Mouse (Mus musculus): Measurements from ENCODE around the gene Il11ra1. TPM values are rescaled to one million over a fixed set of nuclear protein-coding genes. Genes with fewer than 3 reads are reported as not detected.
"Not testable (repeated sequence)": the region's sequence is repeated elsewhere in the genome, so short reads cannot be mapped to it uniquely, and the experiment has no call there.

The Il11ra1 gene
- polyA plus RNA-seq, 1 experiment from 2014 or later, result 317 TPM

GRCm38 (mm10) chr4:41761680-41762079 lies 61.9 kb downstream of the Il11ra1 start:
- H3K9me3 ChIP-seq (ENCODE audit: control insufficient read depth, low read length), result no peaks in the 10 kb centered on the region
- peak overlapping the region; percentile 69 for H3K4me2 ChIP-seq (ENCODE audit: low read depth, low read length)
- no peaks in the 10 kb centered on the region for H3K27me3 ChIP-seq (replicated peaks; ENCODE audit: control insufficient read depth, insufficient read depth, low read length)
- H3K4me3 ChIP-seq (ENCODE audit: low read depth, low read length), result peak overlapping the region; percentile 52
- H3K9ac ChIP-seq (ENCODE audit: low read depth, low read length), result peak overlapping the region; percentile 63
- peak overlapping the region; percentile 97 for H3K27ac ChIP-seq (replicated peaks; ENCODE audit: low read depth, low read length)
- ATAC-seq (ENCODE audit: low read depth) (no peak), DNase-seq (ENCODE audit: low spot score) (peak; percentile 26)
- peaks cover 18% of the 10 kb centered on the region for H3K36me3 ChIP-seq (ENCODE audit: control insufficient read depth, insufficient read depth, low read length)
- H3K4me1 ChIP-seq (ENCODE audit: control insufficient read depth, insufficient read depth, low read length), result peaks cover 16% of the 10 kb centered on the region

- H3K4me1 ChIP-seq (ENCODE audit: control insufficient read depth, insufficient read depth, low read length), result peaks cover 16% of the 10 kb centered on the region
- ATAC-seq (ENCODE audit: low read depth) (peak; percentile 79), DNase-seq (ENCODE audit: low spot score) (peak; percentile 93)
- peak overlapping the region; percentile 52 for H3K4me3 ChIP-seq (ENCODE audit: low read depth, low read length)
- H3K9me3 ChIP-seq (ENCODE audit: control insufficient read depth, low read length), result no peaks in the 10 kb centered on the region
- peaks cover 17% of the 10 kb centered on the region for H3K36me3 ChIP-seq (ENCODE audit: control insufficient read depth, insufficient read depth, low read length)
- peak overlapping the region; percentile 69 for H3K4me2 ChIP-seq (ENCODE audit: low read depth, low read length)
- peak overlapping the region; percentile 97 for H3K27ac ChIP-seq (replicated peaks; ENCODE audit: low read depth, low read length)
- peak overlapping the region; percentile 63 for H3K9ac ChIP-seq (ENCODE audit: low read depth, low read length)
- H3K27me3 ChIP-seq (replicated peaks; ENCODE audit: control insufficient read depth, insufficient read depth, low read length), result no peaks in the 10 kb centered on the region
- 22% methylated on average over 6 of the region's 8 CpGs for WGBS
These were observed 62.4 kb downstream of the Il11ra1 start for GRCm38 (mm10) chr4:41762099-41762687.

- ATAC-seq (ENCODE audit: low read depth), result peak; percentile 75
- Histone ChIP-seq H3K4me3 (ENCODE audit: low read depth, low read length) (peak overlapping the region; percentile 52), H3K36me3 (ENCODE audit: control insufficient read depth, insufficient read depth, low read length) (peaks cover 16% of the 10 kb centered on the region), H3K4me1 (ENCODE audit: control insufficient read depth, insufficient read depth, low read length) (peaks cover 16% of the 10 kb centered on the region), H3K4me2 (ENCODE audit: low read depth, low read length) (peak overlapping the region; percentile 69), H3K9ac (ENCODE audit: low read depth, low read length) (peak overlapping the region; percentile 63), H3K27ac (replicated peaks; ENCODE audit: low read depth, low read length) (peak overlapping the region; percentile 97)
- DNase-seq (ENCODE audit: low spot score), result peak; percentile 93
- H3K9me3 ChIP-seq (ENCODE audit: control insufficient read depth, low read length); H3K27me3 ChIP-seq (replicated peaks; ENCODE audit: control insufficient read depth, insufficient read depth, low read length): not testable (repeated sequence)
- WGBS, result 25% methylated on average over 8 of the region's 8 CpGs
These were observed 62.9 kb downstream of the Il11ra1 start for GRCm38 (mm10) chr4:41762688-41763114.

- H3K9ac ChIP-seq (ENCODE audit: low read depth, low read length), result peak overlapping the region; percentile 63
These were observed 63.4 kb downstream of the Il11ra1 start for GRCm38 (mm10) chr4:41763176-41763575.

GRCm38 (mm10) chr4:41767301-41767700 lies 67.5 kb downstream of the Il11ra1 start:
- WGBS, result 74% methylated on average over 9 of the region's 10 CpGs

More at GRCm38 (mm10) chr4:41763176-41763575, 63.4 kb downstream of the Il11ra1 start:
- H3K4me1 ChIP-seq (ENCODE audit: control insufficient read depth, insufficient read depth, low read length), result peaks cover 16% of the 10 kb centered on the region
- H3K27ac ChIP-seq (replicated peaks; ENCODE audit: low read depth, low read length), result peak overlapping the region; percentile 97
- H3K4me2 ChIP-seq (ENCODE audit: low read depth, low read length), result peak overlapping the region; percentile 69
- H3K9me3 ChIP-seq (ENCODE audit: control insufficient read depth, low read length); ATAC-seq (ENCODE audit: low read depth); DNase-seq (ENCODE audit: low spot score); H3K27me3 ChIP-seq (replicated peaks; ENCODE audit: control insufficient read depth, insufficient read depth, low read length): not testable (repeated sequence)
- H3K4me3 ChIP-seq (ENCODE audit: low read depth, low read length), result peak overlapping the region; percentile 52
- peaks cover 21% of the 10 kb centered on the region for H3K36me3 ChIP-seq (ENCODE audit: control insufficient read depth, insufficient read depth, low read length)
- WGBS, result 54% methylated on average over 3 of the region's 6 CpGs

GRCm38 (mm10) chr4:41772946-41773345 lies 73.2 kb downstream of the Il11ra1 start:
- not testable (repeated sequence) for H3K27ac ChIP-seq (replicated peaks; ENCODE audit: low read depth, low read length)

More at GRCm38 (mm10) chr4:41767301-41767700, 67.5 kb downstream of the Il11ra1 start:
- H3K36me3 ChIP-seq (ENCODE audit: control insufficient read depth, insufficient read depth, low read length), result peaks cover 22% of the 10 kb centered on the region
- H3K4me3 ChIP-seq (ENCODE audit: low read depth, low read length); H3K9me3 ChIP-seq (ENCODE audit: control insufficient read depth, low read length); H3K27me3 ChIP-seq (replicated peaks; ENCODE audit: control insufficient read depth, insufficient read depth, low read length); H3K4me2 ChIP-seq (ENCODE audit: low read depth, low read length); ATAC-seq (ENCODE audit: low read depth); H3K4me1 ChIP-seq (ENCODE audit: control insufficient read depth, insufficient read depth, low read length); DNase-seq (ENCODE audit: low spot score); H3K27ac ChIP-seq (replicated peaks; ENCODE audit: low read depth, low read length); H3K9ac ChIP-seq (ENCODE audit: low read depth, low read length): not testable (repeated sequence)

GRCm38 (mm10) chr4:41773502-41773901 lies 73.7 kb downstream of the Il11ra1 start:
- not testable (repeated sequence) for H3K36me3 ChIP-seq (ENCODE audit: control insufficient read depth, insufficient read depth, low read length); H3K4me1 ChIP-seq (ENCODE audit: control insufficient read depth, insufficient read depth, low read length); ATAC-seq (ENCODE audit: low read depth); H3K9me3 ChIP-seq (ENCODE audit: control insufficient read depth, low read length); H3K27me3 ChIP-seq (replicated peaks; ENCODE audit: control insufficient read depth, insufficient read depth, low read length)
- peak; percentile 82 for DNase-seq (ENCODE audit: low spot score)
- Histone ChIP-seq H3K9ac (ENCODE audit: low read depth, low read length) (0 out of 2 replicates have a peak overlapping the region, but pooled peaks have one; percentile 19), H3K27ac (replicated peaks; ENCODE audit: low read depth, low read length) (0 out of 2 replicates have a peak overlapping the region, but pooled peaks have one; percentile 52), H3K4me3 (ENCODE audit: low read depth, low read length) (peak overlapping the region; percentile 37), H3K4me2 (ENCODE audit: low read depth, low read length) (peak overlapping the region; percentile 49)
- WGBS, result 1% methylated on average over 14 of the region's 25 CpGs

More at GRCm38 (mm10) chr4:41772946-41773345, 73.2 kb downstream of the Il11ra1 start:
- not testable (repeated sequence) for H3K9me3 ChIP-seq (ENCODE audit: control insufficient read depth, low read length); H3K4me1 ChIP-seq (ENCODE audit: control insufficient read depth, insufficient read depth, low read length); DNase-seq (ENCODE audit: low spot score); ATAC-seq (ENCODE audit: low read depth); H3K27me3 ChIP-seq (replicated peaks; ENCODE audit: control insufficient read depth, insufficient read depth, low read length); H3K36me3 ChIP-seq (ENCODE audit: control insufficient read depth, insufficient read depth, low read length)
- 5% methylated on average over 5 of the region's 16 CpGs for WGBS
- H3K4me3 ChIP-seq (ENCODE audit: low read depth, low read length), result peak overlapping the region; percentile 23; the same call in 1 of the 2 replicates
- H3K4me2 ChIP-seq (ENCODE audit: low read depth, low read length), result peak overlapping the region; percentile 45
- H3K9ac ChIP-seq (ENCODE audit: low read depth, low read length), result 0 out of 2 replicates have a peak overlapping the region, but pooled peaks have one; percentile 19

- peak within 1 kb of the TSS; percentile 43; the same call in 1 of the 2 replicates for H3K9ac ChIP-seq (ENCODE audit: low read depth, low read length)
- not testable (repeated sequence) for H3K27me3 ChIP-seq (replicated peaks; ENCODE audit: control insufficient read depth, insufficient read depth, low read length); H3K4me1 ChIP-seq (ENCODE audit: control insufficient read depth, insufficient read depth, low read length); H3K9me3 ChIP-seq (ENCODE audit: control insufficient read depth, low read length); ATAC-seq (ENCODE audit: low read depth); H3K36me3 ChIP-seq (ENCODE audit: control insufficient read depth, insufficient read depth, low read length)
- under 1% methylated on average over 12 of the region's 14 CpGs for WGBS
- DNase-seq (ENCODE audit: low spot score), result peak; percentile 93
- peak within 1 kb of the TSS; percentile 49 for H3K4me2 ChIP-seq (ENCODE audit: low read depth, low read length)
- H3K4me3 ChIP-seq (ENCODE audit: low read depth, low read length), result peak within 1 kb of the TSS; percentile 37
- peak within 1 kb of the TSS; percentile 52; the same call in 1 of the 2 replicates for H3K27ac ChIP-seq (replicated peaks; ENCODE audit: low read depth, low read length)
These were observed 74.2 kb downstream of the Il11ra1 start, which contains the start of gene Ccl27a for GRCm38 (mm10) chr4:41774002-41774401. Gene Ccl27a, minus strand, starts transcription at chr4:41774247.
